Mouse (Mus musculus): ENCODE data around the gene Tph1. TPM values are rescaled to one million over a fixed set of nuclear protein-coding genes. Genes with fewer than 3 reads are reported as not detected.
"Not testable (repeated sequence)": the region's sequence is repeated elsewhere in the genome, so short reads cannot be mapped to it uniquely, and the experiment has no call there.

Gene Tph1
- total and polyA plus RNA-seq, 2 experiments from 2014 or later = 1.5 TPM; not detected in 1

GRCm38 (mm10) chr7:46680732-46681131, 8.4 kb upstream of the Tph1 start:
- no peak for TF ChIP-seq CTCF (IDR thresholded peaks at IDR 0.05)
- Histone ChIP-seq H3K9me3 (ENCODE audit: low read length) (no peaks in the 10 kb centered on the region), H3K9ac (replicated peaks; ENCODE audit: low read length, poor library complexity, severe bottlenecking) (no peak overlapping the region), H3K36me3 (ENCODE audit: insufficient read depth, low read length) (no peaks in the 10 kb centered on the region), H3K4me3 (ENCODE audit: low read depth, low read length) (no peak overlapping the region), H3K4me1 (ENCODE audit: insufficient read depth, low read length) (no peaks in the 10 kb centered on the region), H3K4me2 (ENCODE audit: low read depth, low read length, poor library complexity, severe bottlenecking) (no peak overlapping the region), H3K27me3 (ENCODE audit: insufficient read depth, low read length) (no peaks in the 10 kb centered on the region), H3K27ac (ENCODE audit: low read depth, low read length) (no peak overlapping the region)
- no peak for ATAC-seq (ENCODE audit: low FRiP score)
- no peak for DNase-seq (ENCODE audit: low spot score)

GRCm38 (mm10) chr7:46679044-46679443, 6.7 kb upstream of the Tph1 start:
- H3K4me2 ChIP-seq (ENCODE audit: low read depth, low read length, poor library complexity, severe bottlenecking); H3K36me3 ChIP-seq (ENCODE audit: insufficient read depth, low read length); H3K9me3 ChIP-seq (ENCODE audit: low read length); ATAC-seq (ENCODE audit: low FRiP score); H3K27ac ChIP-seq (ENCODE audit: low read depth, low read length); H3K4me3 ChIP-seq (ENCODE audit: low read depth, low read length); DNase-seq (ENCODE audit: low spot score); H3K9ac ChIP-seq (replicated peaks; ENCODE audit: low read length, poor library complexity, severe bottlenecking); H3K4me1 ChIP-seq (ENCODE audit: insufficient read depth, low read length); H3K27me3 ChIP-seq (ENCODE audit: insufficient read depth, low read length): not testable (repeated sequence)
- 81% methylated on average over 7 of the region's 7 CpGs for WGBS

GRCm38 (mm10) chr7:46678417-46678816, 6.1 kb upstream of the Tph1 start:
- no peak for DNase-seq (ENCODE audit: low spot score)
- WGBS = 89% methylated on average over 3 of the region's 3 CpGs

GRCm38 (mm10) chr7:46676808-46677360, 4.5 kb upstream of the Tph1 start:
- Histone ChIP-seq H3K9me3 (ENCODE audit: low read length) (no peaks in the 10 kb centered on the region), H3K27me3 (ENCODE audit: insufficient read depth, low read length) (no peaks in the 10 kb centered on the region), H3K4me3 (ENCODE audit: low read depth, low read length) (no peak overlapping the region), H3K4me1 (ENCODE audit: insufficient read depth, low read length) (no peaks in the 10 kb centered on the region), H3K36me3 (ENCODE audit: insufficient read depth, low read length) (no peaks in the 10 kb centered on the region), H3K4me2 (ENCODE audit: low read depth, low read length, poor library complexity, severe bottlenecking) (no peak overlapping the region), H3K27ac (ENCODE audit: low read depth, low read length) (no peak overlapping the region), H3K9ac (replicated peaks; ENCODE audit: low read length, poor library complexity, severe bottlenecking) (no peak overlapping the region)
- DNase-seq (ENCODE audit: low spot score) (peak; percentile 57), ATAC-seq (ENCODE audit: low FRiP score) (no peak)
- 65% methylated on average over 5 of the region's 5 CpGs for WGBS
- no peak for TF ChIP-seq CTCF (IDR thresholded peaks at IDR 0.05)

More at GRCm38 (mm10) chr7:46678417-46678816, 6.1 kb upstream of the Tph1 start:
- ATAC-seq (ENCODE audit: low FRiP score) = no peak
- H3K36me3 ChIP-seq (ENCODE audit: insufficient read depth, low read length) = no peaks in the 10 kb centered on the region
- H3K4me2 ChIP-seq (ENCODE audit: low read depth, low read length, poor library complexity, severe bottlenecking) = no peak overlapping the region
- H3K27ac ChIP-seq (ENCODE audit: low read depth, low read length) = no peak overlapping the region
- no peak overlapping the region for H3K4me3 ChIP-seq (ENCODE audit: low read depth, low read length)
- no peaks in the 10 kb centered on the region for H3K4me1 ChIP-seq (ENCODE audit: insufficient read depth, low read length)
- no peaks in the 10 kb centered on the region for H3K27me3 ChIP-seq (ENCODE audit: insufficient read depth, low read length)
- TF ChIP-seq CTCF (IDR thresholded peaks at IDR 0.05) = no peak
- H3K9ac ChIP-seq (replicated peaks; ENCODE audit: low read length, poor library complexity, severe bottlenecking) = no peak overlapping the region
- H3K9me3 ChIP-seq (ENCODE audit: low read length) = no peaks in the 10 kb centered on the region

GRCm38 (mm10) chr7:46675886-46676285, 3.5 kb upstream of the Tph1 start:
- Histone ChIP-seq H3K27ac (ENCODE audit: low read depth, low read length) (no peak overlapping the region), H3K36me3 (ENCODE audit: insufficient read depth, low read length) (no peaks in the 10 kb centered on the region), H3K4me2 (ENCODE audit: low read depth, low read length, poor library complexity, severe bottlenecking) (no peak overlapping the region), H3K27me3 (ENCODE audit: insufficient read depth, low read length) (no peaks in the 10 kb centered on the region), H3K4me1 (ENCODE audit: insufficient read depth, low read length) (no peaks in the 10 kb centered on the region), H3K4me3 (ENCODE audit: low read depth, low read length) (no peak overlapping the region), H3K9me3 (ENCODE audit: low read length) (no peaks in the 10 kb centered on the region), H3K9ac (replicated peaks; ENCODE audit: low read length, poor library complexity, severe bottlenecking) (no peak overlapping the region)
- ATAC-seq (ENCODE audit: low FRiP score) (no peak), DNase-seq (ENCODE audit: low spot score) (no peak)
- TF ChIP-seq CTCF (IDR thresholded peaks at IDR 0.05) = no peak
- 85% methylated on average over 8 of the region's 8 CpGs for WGBS

GRCm38 (mm10) chr7:46675061-46675460, 2.7 kb upstream of the Tph1 start:
- Histone ChIP-seq H3K4me3 (ENCODE audit: low read depth, low read length) (no peak overlapping the region), H3K27ac (ENCODE audit: low read depth, low read length) (no peak overlapping the region), H3K27me3 (ENCODE audit: insufficient read depth, low read length) (no peaks in the 10 kb centered on the region), H3K9me3 (ENCODE audit: low read length) (no peaks in the 10 kb centered on the region), H3K9ac (replicated peaks; ENCODE audit: low read length, poor library complexity, severe bottlenecking) (no peak overlapping the region), H3K36me3 (ENCODE audit: insufficient read depth, low read length) (no peaks in the 10 kb centered on the region), H3K4me2 (ENCODE audit: low read depth, low read length, poor library complexity, severe bottlenecking) (no peak overlapping the region), H3K4me1 (ENCODE audit: insufficient read depth, low read length) (no peaks in the 10 kb centered on the region)
- 91% methylated on average over 7 of the region's 7 CpGs for WGBS
- TF ChIP-seq CTCF (IDR thresholded peaks at IDR 0.05) = no peak
- no peak for ATAC-seq (ENCODE audit: low FRiP score)
- no peak for DNase-seq (ENCODE audit: low spot score)
